Mouse (Mus musculus): Measurements from ENCODE around the gene G3bp1. TPM values are rescaled to one million over a fixed set of nuclear protein-coding genes. Genes with fewer than 3 reads are reported as not detected.

The G3bp1 gene
- 10 to 100 TPM; 62.4 to 65.3 TPM for polyA plus RNA-seq (2017; shearing (Covaris generic))

DNA sequence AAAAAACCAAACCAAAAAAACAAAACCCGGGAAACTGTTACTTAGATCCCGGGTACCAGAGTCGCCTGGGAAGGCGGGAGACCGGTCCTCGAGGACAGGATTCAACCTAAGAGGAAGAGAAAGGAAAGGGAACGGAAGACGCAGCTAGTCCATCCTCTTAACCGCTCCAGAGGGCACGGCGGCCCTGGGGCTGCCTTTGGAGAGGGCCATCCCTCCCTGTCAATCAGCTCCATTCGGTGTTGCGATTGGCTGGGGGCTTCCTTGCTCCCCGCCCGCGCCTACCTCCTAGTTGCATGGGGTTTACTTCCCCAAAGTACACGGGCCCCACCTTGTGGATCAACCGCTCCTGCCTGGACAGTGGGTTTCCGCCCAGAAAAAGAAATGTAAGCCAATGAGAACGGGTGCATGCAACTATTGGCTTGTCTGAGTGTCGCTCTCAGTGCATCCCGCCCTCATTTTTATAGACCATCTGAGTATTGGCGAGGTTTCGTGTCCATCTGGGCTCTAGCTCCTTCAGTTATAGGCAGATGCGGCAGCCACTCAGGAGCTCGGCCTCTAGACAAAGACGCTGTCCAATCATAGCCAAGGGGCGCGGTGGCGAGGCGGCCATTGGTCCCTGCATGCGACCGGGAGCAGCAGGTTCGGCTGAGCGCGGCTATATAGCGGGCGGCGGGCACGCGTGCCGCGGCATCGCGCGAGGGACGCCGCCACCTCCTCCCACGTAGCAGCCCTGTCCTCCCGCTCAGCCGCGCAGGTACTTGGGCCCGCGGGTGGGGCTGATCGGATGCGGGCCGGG, at the start of gene G3bp1:
Gene G3bp1 (plus strand): TSS at position 638 of the 796 bp plus-strand sequence.
- ATAC-seq = peak; percentile 91

DNA sequence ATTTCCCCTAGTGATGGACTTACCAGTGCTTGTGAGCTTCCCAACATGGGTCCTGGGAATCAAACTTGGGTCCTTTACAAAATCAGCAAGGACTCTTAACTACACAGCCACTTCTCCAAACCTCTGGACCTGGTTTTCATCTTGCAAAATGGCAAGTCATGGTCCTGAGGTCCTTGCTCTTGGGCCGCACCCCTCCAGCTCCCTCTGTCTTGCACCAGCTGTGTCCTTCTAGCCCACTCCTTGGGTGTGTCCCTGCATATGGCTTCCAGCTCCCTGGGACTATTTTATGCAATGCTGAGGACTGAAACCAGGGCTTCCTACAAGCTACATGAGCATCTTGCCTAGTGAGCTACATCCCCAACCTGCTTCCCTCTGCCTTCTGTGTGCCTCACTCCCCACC, 46.5 kb upstream of the G3bp1 start, which contains the start of gene Sparc:
Gene Sparc (minus strand): TSS at position 206 of the 400 bp plus-strand sequence.
- ATAC-seq = no peak

DNA sequence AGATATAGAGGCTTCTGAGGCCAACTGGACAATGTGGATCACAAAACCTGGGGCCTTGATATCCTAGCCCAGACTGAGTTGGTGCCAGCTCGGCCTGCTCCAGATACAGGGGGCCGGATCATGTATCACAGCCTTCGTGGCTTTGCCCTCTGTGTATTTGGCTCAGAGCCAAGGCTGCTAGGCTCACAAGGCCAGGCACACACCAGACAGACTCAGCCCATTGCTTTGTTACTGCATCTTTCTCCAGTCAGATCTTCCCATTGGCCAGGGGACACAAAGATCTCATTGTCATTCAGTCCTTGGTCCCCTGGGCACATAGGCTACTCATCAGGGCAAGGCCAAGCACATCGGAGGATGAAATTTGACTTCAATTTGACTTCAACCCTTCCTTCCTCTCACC, 45.7 kb upstream of the G3bp1 start:
- no peak for ATAC-seq

DNA sequence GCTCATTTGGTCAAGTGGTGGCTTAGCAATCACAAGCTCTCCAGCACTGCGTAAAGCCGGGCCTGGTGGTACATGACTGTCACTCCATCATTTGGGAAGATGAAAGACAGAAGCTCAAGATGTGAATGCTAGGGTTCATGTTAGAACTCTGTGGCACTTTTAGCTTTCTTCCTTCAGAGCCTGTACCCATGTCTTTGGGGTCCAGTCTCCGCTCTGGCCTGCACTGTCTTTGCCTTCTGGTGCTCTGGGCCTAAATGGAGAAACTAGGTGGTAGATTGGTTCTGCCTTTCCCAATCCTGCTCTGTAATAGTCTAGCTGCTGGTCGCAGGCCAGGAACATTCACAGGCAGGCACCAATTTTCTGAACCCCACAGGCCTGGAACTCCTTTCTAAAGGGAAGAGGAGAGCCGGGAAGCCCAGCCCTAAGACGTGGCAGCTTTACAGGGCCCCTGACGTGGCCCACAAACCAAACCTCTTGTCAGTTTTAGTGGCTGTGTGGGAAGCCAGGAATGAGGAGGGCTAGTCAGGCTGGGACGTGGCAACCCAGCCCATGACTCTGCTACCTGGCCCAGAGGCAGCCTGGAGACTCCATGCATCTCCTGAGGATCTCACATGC, 44.6 kb upstream of the G3bp1 start:
- ATAC-seq = no peak

DNA sequence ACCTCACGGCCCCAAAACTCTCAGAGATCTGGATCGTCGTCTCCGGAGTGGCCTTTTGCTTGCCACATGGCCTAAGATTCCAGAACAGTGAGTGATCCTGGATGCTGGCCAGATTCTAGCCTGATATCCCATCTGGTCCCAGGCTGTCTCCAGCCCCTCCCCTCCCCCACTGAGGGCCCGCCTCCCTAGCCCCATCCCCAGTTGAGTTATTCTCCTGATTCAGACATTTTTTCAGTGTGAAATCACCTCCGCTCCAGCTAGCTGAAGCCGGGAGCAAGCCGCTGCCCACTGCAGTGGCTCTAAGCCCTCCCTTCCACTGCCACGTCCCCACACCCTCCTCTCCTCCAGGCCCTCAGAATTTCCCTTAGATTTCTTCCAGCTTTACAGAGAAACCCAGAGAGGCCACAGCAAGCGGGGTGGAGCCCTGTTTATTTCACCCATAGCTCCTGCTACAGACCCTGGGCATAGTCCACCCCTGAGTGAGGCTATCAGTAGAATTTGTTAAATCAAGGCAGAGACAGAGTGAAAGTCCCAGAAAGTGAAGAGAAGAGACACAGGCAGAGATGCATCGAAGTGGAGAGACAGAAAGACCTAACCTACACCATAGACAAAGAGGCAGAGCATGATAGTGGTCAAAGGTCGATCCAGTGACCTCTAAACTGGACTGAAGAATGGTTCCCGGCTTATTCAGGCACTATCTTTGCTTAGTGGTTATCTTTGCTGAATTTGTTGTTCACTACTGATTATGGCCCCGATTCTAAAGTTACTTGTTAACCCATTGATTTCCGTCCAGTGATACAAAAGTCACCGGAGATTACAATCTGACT, 41.1 kb upstream of the G3bp1 start:
- no peak for ATAC-seq

DNA sequence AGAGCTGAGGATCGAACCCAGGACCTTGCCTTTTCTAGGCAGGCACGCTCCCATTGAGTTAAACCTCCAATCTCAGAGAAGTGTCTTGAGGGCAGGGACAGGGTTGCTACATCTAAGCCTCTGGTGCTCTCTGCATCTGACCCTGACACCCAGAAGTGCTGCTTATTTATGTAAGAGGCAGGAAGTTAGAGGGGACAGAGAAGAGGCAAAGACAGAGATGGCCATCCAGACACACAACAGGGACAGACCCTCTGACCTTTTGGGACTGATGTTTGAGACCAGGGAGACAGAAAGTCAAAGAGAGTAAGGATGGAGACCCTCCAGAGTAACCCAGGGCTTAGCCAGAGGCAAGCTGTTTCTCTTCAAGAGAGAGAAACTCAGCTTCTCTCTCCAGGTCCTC, 39.5 kb upstream of the G3bp1 start:
- ATAC-seq = no peak

DNA sequence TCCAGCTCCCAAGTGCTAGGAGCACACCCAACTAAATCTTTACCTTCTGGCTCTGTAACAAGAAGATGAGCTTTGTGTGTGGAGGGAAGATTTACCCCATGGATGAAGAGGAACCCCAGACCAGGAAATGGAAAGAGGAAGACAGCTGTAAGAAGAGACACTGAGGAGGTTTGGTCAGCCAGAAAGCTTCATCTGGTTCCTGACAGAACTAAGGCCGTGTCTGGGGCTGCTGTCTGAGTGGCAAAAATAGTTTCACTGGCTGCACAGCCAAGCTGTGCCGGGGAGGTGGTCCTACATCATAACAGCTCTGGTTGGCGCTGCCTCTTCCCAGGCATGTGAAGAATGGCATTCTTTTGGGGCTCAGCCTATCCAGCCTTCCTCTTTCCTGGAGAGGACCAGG, 36.5 kb upstream of the G3bp1 start:
- no peak for ATAC-seq

DNA sequence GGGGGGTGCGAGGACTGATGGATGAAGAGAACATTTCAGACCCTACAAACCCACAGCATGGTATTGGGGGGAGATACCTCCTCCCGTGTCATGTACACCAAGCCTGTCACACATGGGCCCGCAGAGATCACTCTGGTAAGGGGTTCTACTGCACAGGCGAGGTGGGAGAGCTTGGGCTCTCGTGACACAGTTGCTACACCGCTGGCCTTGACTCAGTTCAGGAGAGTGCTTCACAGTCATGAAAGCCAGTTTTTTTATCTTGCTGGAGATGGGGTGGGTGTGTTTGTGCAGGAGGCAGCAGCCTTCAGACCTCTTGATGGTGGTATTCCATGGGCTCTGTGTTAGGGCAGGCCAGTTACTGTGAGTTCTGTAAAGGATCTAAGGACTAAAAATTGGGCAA, 33.4 kb upstream of the G3bp1 start:
- ATAC-seq = no peak

DNA sequence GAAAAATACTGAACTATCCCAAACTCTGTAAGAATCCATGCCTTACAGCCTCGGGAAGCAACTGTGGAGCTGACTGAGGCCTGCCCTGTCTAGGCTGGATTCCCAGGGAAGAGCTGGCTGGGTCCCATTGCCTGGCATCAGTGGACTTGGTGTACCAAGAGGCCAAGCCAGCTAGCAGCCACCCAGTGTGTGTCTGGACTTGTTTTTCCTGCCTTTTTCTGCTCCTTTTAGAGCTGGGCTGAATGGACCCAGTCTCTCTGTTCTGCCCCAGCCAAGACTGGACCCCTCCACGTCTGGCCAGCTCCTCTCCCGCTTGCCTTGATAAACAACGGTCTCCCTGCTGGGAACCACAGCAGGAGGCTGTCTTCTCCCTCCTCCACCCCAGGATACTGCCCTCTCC, 31.5 kb upstream of the G3bp1 start:
- no peak for ATAC-seq

DNA sequence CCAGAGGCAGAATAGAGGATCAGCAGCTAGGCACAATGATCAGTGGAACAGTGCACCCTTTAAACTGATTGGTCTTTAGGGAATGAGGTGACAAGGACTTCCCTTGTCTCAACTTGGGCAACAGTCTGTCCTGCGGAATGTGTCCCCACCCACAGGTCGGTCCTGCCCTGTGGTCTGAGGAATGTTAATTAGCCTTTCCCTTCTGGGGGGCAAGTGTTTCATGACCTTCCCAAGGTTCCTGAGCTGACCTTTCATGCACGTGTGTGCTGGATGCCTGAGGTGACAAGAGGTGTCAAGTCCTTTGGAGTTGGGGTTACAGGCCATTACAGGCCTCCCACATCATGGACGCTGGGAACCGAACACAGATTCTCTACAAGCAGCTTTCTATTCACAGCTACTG, 29.8 kb upstream of the G3bp1 start:
- no peak for ATAC-seq

DNA sequence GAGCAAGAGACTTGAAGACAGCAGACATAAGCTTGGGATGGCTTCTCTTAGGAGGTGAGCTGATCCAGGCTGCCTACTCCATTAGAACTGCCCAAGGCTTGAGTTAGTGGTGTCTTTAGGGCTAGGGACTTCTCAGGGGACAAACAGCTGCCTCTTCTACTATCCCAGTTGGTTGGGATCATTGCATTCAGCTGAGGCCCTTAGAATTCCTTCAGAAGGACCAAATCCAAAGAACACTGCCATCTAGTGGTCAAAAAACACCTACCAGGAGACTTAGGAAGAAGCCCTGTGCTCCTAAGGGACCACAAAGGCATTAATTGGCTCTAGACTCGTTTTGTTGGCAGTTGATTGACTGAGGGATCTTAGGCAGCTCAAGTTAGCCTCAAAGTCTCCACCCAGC, 24.7 kb upstream of the G3bp1 start:
- no peak for ATAC-seq

DNA sequence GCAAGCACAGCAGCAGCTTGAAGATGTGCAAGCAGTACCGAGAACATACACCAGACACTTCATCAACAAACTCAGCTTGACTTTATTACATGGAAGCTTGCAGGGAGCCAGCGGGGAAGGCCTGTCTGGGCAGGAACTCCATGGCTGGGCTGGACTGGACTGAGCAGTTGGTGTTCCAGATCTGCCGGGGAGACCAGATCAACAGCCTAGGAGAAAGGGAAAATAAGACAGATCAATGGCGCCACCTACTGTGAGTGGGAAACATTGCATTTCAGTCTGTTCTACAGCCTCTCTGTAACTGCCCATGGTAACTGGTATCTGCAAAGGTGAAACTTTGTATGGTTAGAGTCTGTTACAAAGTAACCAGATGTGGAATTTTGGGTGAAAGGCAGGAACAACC, 22.9 kb upstream of the G3bp1 start:
- ATAC-seq = no peak

DNA sequence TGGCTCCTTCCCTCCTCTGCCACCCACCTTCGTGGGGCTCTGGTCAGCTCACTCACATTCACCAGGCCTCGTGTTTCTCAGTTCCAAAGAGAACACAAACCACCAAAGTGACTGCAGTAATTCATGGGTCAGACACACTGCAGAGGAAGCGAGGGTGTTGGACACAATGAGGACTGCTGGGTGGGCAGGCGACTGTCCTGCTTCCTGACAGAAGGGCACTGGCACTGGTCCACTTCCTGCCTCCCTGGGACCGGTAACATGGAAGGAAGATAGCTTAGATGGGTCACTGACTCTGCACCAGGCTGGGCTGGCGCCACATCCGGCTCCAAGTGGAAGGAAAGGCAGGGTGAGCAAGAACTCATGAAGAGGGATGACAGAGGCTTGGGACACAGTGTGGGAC, 20.0 kb upstream of the G3bp1 start:
- ATAC-seq = no peak

DNA sequence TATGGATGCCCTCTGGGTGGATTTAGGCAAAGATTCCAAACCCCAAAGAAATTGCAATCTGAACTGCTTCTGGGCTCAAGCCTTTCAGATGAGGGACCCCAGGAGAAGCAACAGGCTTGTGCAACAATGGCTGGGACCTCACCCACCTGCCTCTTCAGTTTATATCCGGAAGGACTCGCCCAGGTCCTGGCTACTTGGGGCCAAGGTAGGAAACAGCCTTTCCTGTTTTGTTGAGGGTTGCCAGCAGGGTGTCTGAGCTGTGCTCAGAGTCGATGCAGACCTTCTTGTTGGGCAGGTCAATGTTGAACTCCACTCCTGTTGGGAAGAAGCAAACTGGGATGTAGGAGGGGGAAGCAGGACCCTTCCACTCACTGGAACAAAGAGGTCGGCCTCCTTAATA, 19.2 kb upstream of the G3bp1 start:
- ATAC-seq = no peak

DNA sequence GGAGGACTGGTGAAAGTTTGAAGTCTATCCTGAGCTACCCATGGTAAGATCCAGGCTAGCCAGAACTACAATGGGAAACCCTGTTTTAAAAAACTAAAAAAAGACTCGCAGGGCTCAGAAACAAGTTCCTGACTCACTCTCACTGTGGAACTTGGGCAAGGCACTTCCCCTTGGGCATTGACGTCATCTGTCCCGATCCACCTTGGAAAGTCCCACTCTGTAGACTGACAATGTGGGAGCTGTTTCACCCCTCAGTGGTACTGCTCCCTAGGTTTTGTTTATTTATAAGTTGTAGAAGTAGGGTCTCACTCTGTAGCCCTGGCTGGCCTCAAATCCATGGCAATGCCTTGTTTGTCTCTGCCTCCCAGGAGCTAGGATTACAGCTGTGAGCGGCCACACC, 15.8 kb upstream of the G3bp1 start:
- no peak for ATAC-seq

DNA sequence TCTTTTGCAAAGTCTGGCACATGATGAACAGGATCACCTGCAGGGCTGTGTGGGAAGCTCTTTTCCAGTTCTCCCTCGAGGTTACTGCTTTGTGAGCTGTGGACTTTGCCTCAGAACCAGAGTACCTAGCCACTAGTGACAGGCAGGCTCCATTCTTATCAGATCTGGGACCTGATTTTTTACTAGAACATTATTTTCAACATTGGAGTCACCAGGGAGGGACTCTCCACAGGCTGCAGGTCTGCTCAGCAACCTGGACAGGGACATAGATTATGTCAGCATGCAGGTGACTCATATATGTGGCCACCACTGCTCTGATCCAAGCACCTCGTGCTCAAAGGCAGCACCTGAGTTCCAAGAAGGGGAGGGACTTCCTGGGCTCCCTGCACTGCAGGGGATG, 14.3 kb upstream of the G3bp1 start:
- ATAC-seq = no peak

DNA sequence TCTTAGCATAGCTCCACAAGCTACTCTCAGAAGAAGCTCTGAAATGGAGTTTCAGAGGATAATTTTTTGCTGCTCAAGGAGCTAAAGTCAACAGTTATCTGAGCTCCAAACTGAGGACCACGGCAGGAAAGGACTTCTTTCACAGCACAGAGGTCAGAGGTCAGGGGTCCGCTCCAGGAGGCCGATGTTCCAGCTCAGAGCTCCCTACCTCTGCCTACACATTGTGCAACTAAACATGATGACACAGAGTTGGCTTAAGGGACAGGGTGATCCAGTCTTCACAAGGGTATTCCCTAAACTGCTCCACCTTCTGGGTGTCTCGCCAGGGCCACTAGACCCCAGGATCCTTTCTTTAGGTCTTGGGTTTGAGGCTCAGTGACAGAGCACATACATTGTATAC, 11.0 kb upstream of the G3bp1 start:
- no peak for ATAC-seq

DNA sequence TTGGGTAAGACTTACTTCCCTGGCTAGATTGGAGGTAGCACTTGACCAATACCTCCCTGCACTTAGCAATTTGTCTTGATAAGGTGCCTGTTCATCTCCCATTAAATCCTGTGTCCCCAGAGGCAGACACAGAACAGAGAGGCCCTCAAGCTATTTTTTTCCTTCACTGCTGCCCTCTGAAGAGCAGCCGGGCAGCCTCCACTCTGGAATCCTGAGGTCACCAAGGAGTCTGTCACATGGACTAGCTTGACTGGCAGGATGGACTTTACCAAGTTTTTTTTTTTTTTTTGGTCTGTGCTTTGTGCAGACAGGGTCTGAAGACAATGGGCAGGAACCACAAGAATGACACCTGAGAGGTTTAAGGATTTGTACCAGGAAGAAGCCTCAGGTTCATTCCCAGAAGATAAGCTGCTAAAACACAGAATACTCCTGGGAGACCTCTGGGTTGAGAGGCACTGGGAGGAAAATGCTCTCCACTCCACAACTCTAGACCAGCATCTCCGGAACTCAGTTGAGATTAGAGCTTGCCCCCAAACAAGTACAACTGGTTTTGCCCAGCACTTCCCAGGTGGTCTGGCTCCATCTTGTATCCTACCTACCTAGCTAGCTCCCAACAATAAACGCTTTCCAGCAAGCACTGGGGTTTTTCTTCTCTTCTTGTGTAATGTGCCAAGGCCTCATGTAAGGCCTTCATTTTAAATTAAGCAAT, 9.5 kb upstream of the G3bp1 start:
- no peak for ATAC-seq

DNA sequence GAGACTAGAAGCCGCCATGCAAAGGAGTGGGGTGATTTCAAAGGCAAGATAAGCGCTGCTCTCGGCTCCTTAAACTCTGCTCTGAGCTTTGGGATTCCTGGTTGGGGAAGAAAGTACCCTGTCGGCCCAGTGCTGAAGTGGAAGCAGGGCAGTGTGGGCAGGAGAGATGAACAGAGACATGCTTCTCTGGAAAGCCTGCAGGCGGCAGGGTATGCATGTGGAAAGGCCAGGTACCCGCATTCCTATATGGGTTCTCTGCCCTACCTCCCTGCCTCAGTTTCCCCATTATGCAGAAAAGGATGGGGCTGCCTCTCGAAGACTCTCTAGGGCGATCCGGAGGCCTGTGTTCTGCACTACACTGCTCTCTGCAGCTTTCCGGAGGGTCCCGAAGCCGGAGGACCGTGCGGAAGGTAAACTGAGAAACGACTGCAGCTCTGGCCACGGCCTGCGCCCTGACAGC, 8.9 kb upstream of the G3bp1 start:
- peak; percentile 34 for ATAC-seq

DNA sequence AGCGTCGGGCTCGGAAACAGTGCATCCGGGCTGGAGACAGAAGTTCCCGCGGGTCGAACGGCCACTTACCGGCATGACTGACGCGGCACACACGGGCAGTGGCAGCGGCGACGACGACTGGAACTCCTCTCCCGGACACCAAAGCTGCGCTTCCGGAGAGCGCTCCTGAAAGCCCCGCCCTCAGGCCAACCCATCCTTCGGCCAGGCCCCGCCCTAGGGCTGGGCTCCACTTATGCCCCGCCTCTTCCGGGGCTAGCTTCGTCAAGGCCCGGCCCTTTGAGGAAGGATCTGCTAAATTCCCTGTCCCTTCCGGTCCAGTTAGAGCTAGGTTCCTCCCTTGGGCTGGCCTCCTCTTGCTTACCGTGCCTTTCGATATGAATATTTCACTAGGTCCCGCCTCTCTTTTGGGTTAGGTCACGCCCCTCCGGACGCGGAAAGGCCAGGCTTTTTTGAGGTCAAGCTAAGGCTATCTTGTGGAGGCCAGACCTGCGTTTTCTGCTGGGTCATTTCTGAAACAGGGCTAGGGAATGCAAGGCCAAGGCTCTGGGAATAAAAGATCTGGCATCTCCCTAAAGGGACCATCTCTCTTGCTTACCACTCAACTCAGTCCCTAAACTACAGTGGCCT, 8.4 kb upstream of the G3bp1 start, which contains the start of gene Atox1:
Gene Atox1 (minus strand): TSS at position 221 of the 627 bp plus-strand sequence.
- ATAC-seq = peak; percentile 96

DNA sequence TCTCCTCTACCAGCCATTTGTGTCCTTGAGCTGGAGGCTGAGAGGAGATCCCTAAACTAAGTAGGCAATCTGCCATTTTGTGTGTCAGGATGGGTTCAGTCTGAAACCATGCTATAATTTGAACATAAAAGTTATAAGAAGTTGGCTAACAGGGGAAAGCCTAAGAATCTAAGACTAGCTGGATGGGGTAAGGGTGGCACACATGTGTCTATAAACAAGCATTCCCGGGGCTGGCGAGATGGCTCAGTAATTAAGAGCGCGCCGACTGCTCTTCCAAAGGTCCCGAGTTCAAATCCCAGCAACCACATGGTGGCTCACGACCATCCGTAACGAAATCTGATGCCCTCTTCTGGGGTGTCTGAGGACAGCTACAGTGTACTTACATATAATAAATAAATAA, 7.3 kb upstream of the G3bp1 start:
- no peak for ATAC-seq

DNA sequence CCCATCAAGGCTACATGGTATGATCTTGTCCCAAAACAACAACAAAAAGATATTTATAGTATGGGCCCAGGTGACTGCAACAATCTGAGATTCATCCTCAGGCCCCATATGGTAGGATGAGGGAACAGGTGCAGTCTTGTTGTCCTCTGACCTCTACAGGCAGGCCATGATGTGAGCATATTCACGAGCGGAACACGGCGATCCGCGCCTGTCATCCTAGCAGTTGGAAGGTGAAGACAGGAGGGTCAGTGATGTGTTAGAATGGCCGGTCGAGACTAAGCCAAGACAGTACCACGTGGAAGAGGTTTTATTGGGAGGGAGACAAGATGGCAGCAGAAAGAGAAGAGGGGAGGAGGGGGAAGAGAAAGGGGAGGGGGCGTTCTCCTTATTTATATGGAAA, 4.8 kb upstream of the G3bp1 start:
- no peak for ATAC-seq

Measured in activated CD4-positive, CD25-positive, alpha-beta regulatory T cell, adult 4 months (primary cell).